In the genomic region with DNA sequence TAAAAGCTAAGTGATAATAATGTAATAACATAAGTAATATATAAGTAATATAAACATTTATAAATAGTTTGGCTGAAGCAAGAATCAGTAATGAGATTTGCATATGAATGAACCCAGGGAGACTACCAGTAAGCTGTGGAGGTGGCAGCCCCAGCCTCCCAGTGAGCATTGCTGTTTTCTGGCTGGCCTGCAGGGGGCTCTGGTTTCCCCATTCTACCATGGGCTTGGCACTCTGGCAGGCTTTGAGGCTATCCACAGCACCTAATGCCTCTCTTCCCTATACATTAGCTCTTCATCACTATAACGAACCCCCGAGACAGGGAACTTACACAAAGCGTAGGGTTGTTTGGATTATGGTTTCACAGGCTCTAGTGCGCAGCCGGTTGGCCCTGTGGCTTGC, we compare ENCODE assay signal across 9 mouse cellular contexts. TPM values are rescaled to one million over a fixed set of nuclear protein-coding genes. Genes with fewer than 3 reads are reported as not detected.
DNase-seq lines count a peak whose midpoint lies in the region; ATAC-seq and TF ChIP-seq lines count a peak whose summit lies in the region.
"Had no signal": no experiment of that assay in that cellular context is flagged by ENCODE, and none has a peak within 500 bp of the region (broad histone marks: within the 10 kb centered on the region; RNA-seq: fewer than 3 reads in every experiment).

No protein-coding gene starts in this region.

- no peaks in the 10 kb centered on the region for H3K36me3 ChIP-seq in kidney, postnatal 0 days (ENCODE audit: insufficient read depth, low read length)
- H3K36me3 ChIP-seq in kidney, embryonic 16.5 days (ENCODE audit: insufficient read depth, low read length): no peaks in the 10 kb centered on the region
- H3K36me3 ChIP-seq in CH12.LX (replicated peaks in 1 of 2; ENCODE audit: control insufficient read depth in 1 of 2, insufficient read depth in 1 of 2, low read length in 1 of 2): no peaks in the 10 kb centered on the region
- H3K36me3 ChIP-seq in forebrain, embryonic 13.5 days (ENCODE audit: poor library complexity, severe bottlenecking): no peaks in the 10 kb centered on the region
- H3K36me3 ChIP-seq: limb, embryonic 13.5 days had no signal

- TF ChIP-seq EP300 in CH12.LX (IDR thresholded peaks at IDR 0.05; ENCODE audit: low read length): no peak

- H3K27me3 ChIP-seq in kidney, postnatal 0 days (ENCODE audit: insufficient read depth, low read length): no peaks in the 10 kb centered on the region
- no peaks in the 10 kb centered on the region for H3K27me3 ChIP-seq in kidney, embryonic 16.5 days (ENCODE audit: insufficient read depth, low read length)
- H3K27me3 ChIP-seq in CH12.LX (replicated peaks): no peaks in the 10 kb centered on the region
- H3K27me3 ChIP-seq in forebrain, embryonic 13.5 days: 0 out of 2 replicates have a peak, but pooled peaks cover 3% of the 10 kb centered on the region

- no peaks in the 10 kb centered on the region for H3K79me2 ChIP-seq in CH12.LX (replicated peaks; ENCODE audit: control insufficient read depth, extremely low read depth, insufficient read depth, poor library complexity, severe bottlenecking)

- ATAC-seq in kidney, postnatal 0 days (replicated peaks; ENCODE audit: low FRiP score, low read depth): no peak
- ATAC-seq in kidney, embryonic 16.5 days (ENCODE audit: low FRiP score, low TSS enrichment): no peak
- peak; percentile 44; the same call in 1 of the 2 replicates for ATAC-seq in forebrain, embryonic 13.5 days

- dilution Hi-C loops in CH12.LX (cut with MboI; ENCODE audit: extremely low pct_ligation_motif_present, extremely low pct_unique_long_range_greater_than_20kb, low sequenced_read_pairs): no loop called here

- no peak overlapping the region for H3K27ac ChIP-seq in kidney, postnatal 0 days
- H3K27ac ChIP-seq in kidney, embryonic 16.5 days (ENCODE audit: low read length): no peak overlapping the region
- H3K27ac ChIP-seq in CH12.LX (ENCODE audit: insufficient read depth, low read depth): no peak overlapping the region
- H3K27ac ChIP-seq in forebrain, embryonic 13.5 days: no peak overlapping the region
- H3K27ac ChIP-seq: limb, embryonic 13.5 days had no signal

- peak; percentile 42; the same call in 1 of the 2 replicates for TF ChIP-seq CTCF in kidney, postnatal 0 days (IDR thresholded peaks at IDR 0.05; ENCODE audit: low read depth)
- peak; percentile 48 to 66; a peak in 3 of 4 replicates for TF ChIP-seq CTCF in CH12.LX (conservative IDR thresholded peaks at IDR 0.05 in 1 of 2, IDR thresholded peaks at IDR 0.05 in 1 of 2; ENCODE audit: low read depth in 2 of 2, low read length in 2 of 2)

- WGBS in kidney, postnatal 0 days: 66% methylated on average over 5 of the region's 5 CpGs
- 75% methylated on average over 5 of the region's 5 CpGs for WGBS in kidney, embryonic 16.5 days
- WGBS in forebrain, embryonic 13.5 days: 52% methylated on average over 5 of the region's 5 CpGs

- no peak for DNase-seq in kidney, postnatal 0 days (ENCODE audit: low spot score)
- DNase-seq in A20 (ENCODE audit: low read depth, low spot score): peak; percentile 29
- peak; percentile 23 for DNase-seq in CH12.LX (ENCODE audit: extremely low read depth)
- DNase-seq in thymus, postnatal 36 days: peak; percentile 22
- no peak for DNase-seq in neural tube, embryonic 10.5 days (ENCODE audit: extremely low spot score, low spot score)
- no peak for DNase-seq in gastrocnemius, adult 8-10 months (ENCODE audit: low spot score in 2 of 2)

- no peak overlapping the region for H3K4me3 ChIP-seq in kidney, postnatal 0 days (replicated peaks; ENCODE audit: low read depth, low read length)
- no peak overlapping the region for H3K4me3 ChIP-seq in kidney, embryonic 16.5 days (ENCODE audit: low read length)
- H3K4me3 ChIP-seq in CH12.LX (replicated peaks in 1 of 3; ENCODE audit: low read depth in 2 of 3, low read length in 2 of 3, poor library complexity in 1 of 3): no peak overlapping the region
- no peak overlapping the region for H3K4me3 ChIP-seq in forebrain, embryonic 13.5 days
- H3K4me3 ChIP-seq: limb, embryonic 13.5 days had no signal

- peak; percentile 40 for TF ChIP-seq RAD21 in CH12.LX (IDR thresholded peaks at IDR 0.05; ENCODE audit: low read depth, low read length)

- no peaks in the 10 kb centered on the region for H3K4me1 ChIP-seq in kidney, postnatal 0 days (replicated peaks; ENCODE audit: insufficient read depth, low read length)
- H3K4me1 ChIP-seq in kidney, embryonic 16.5 days (ENCODE audit: insufficient read depth, low read length): no peaks in the 10 kb centered on the region
- H3K4me1 ChIP-seq in CH12.LX (ENCODE audit: control insufficient read depth in 1 of 2, insufficient read depth in 2 of 2): peaks cover 0 to 3% of the 10 kb centered on the region in 2 experiments; a peak in 1 of 4 replicates
- peaks cover 16% of the 10 kb centered on the region for H3K4me1 ChIP-seq in forebrain, embryonic 13.5 days

- TF ChIP-seq POLR2A in CH12.LX (IDR thresholded peaks at IDR 0.05; ENCODE audit: low read depth, low read length): no peak

- H3K9ac ChIP-seq in kidney, postnatal 0 days (ENCODE audit: low read depth, low read length): no peak overlapping the region
- H3K9ac ChIP-seq in kidney, embryonic 16.5 days (replicated peaks; ENCODE audit: low read length): no peak overlapping the region
- no peak overlapping the region for H3K9ac ChIP-seq in CH12.LX (ENCODE audit: insufficient read depth, low read depth)
- no peak overlapping the region for H3K9ac ChIP-seq in forebrain, embryonic 13.5 days
- H3K9ac ChIP-seq: limb, embryonic 13.5 days had no signal

- H3K9me3 ChIP-seq in kidney, postnatal 0 days (replicated peaks; ENCODE audit: low read length): no peaks in the 10 kb centered on the region
- no peaks in the 10 kb centered on the region for H3K9me3 ChIP-seq in kidney, embryonic 16.5 days (ENCODE audit: low read length)
- no peaks in the 10 kb centered on the region for H3K9me3 ChIP-seq in CH12.LX (replicated peaks; ENCODE audit: low read length)
- no peaks in the 10 kb centered on the region for H3K9me3 ChIP-seq in forebrain, embryonic 13.5 days (replicated peaks)
- H3K9me3 ChIP-seq: limb, embryonic 13.5 days had no signal

- H3K4me2 ChIP-seq in kidney, postnatal 0 days (ENCODE audit: low read length): no peak overlapping the region
- no peak overlapping the region for H3K4me2 ChIP-seq in kidney, embryonic 16.5 days (replicated peaks; ENCODE audit: low read depth, low read length)
- no peak overlapping the region for H3K4me2 ChIP-seq in CH12.LX (ENCODE audit: insufficient read depth, low read depth, poor library complexity, severe bottlenecking)
- no peak overlapping the region for H3K4me2 ChIP-seq in forebrain, embryonic 13.5 days
- H3K4me2 ChIP-seq: limb, embryonic 13.5 days had no signal

- in situ Hi-C loops in CH12.LX (cut with MboI; ENCODE audit: low pct_ligation_motif_present, low pct_unique_long_range_greater_than_20kb, low sequenced_read_pairs): no loop called here

TF ChIP-seq in CH12.LX, 34 proteins besides CTCF, POLR2A, EP300 and RAD21:
- TF ChIP-seq SMC3 (IDR thresholded peaks at IDR 0.05; ENCODE audit: low read depth, low read length): peak; percentile 59
- TF ChIP-seq MEF2A (IDR thresholded peaks at IDR 0.05; ENCODE audit: borderline replicate concordance, low read depth, low read length): no peak
TF ChIP-seq in CH12.LX: peak in this region for 1.

RNA-seq across cellular contexts. Expression of a gene that starts 53.5 kb away (rescaled TPM):
- polyA plus RNA-seq in kidney, postnatal 0 days (2015; fragmentation: Nextera tagmentation; extraction: Ambion mirVana): 10.6 and 10.8 TPM in 2 replicates
- polyA plus RNA-seq in kidney, embryonic 16.5 days (2015; fragmentation: Nextera tagmentation; extraction: Ambion mirVana): 14.7 and 16.4 TPM in 2 replicates
- total RNA-seq in CH12.LX (2012; rRNA removed) (7.8 and 8.5 TPM in 2 replicates), CH12.LX (2014; rRNA removed) (5.2 and 5.5 TPM in 2 replicates)
- polyA plus RNA-seq in CH12.LX (2012; ENCODE audit: insufficient read length, low read depth): 8.0 and 8.9 TPM in 2 replicates
- polyA plus RNA-seq in forebrain, embryonic 13.5 days (2015; fragmentation: Nextera tagmentation; extraction: Ambion mirVana): 22.6 and 24.1 TPM in 2 replicates
- 10 to 100 TPM; 11.4 to 13.9 (median 12.7) TPM for total RNA-seq in gastrocnemius, adult 8-10 months (2022)

Comparison
In these comparisons a context has a peak if more than half of its experiments do, and no peak if none do; other contexts are left out.
1. DNase-seq: peak in A20 (single experiment), CH12.LX (single experiment) and thymus, postnatal 36 days (2 of 2); none in kidney, postnatal 0 days (single experiment), neural tube, embryonic 10.5 days (single experiment) and gastrocnemius, adult 8-10 months (0 of 2).